8 mouse cellular contexts compared by ENCODE assay signal in genomic region chr11:109244635-109245360, GRCm38 (mm10). TPM values are rescaled to one million over a fixed set of nuclear protein-coding genes. Genes with fewer than 3 reads are reported as not detected.
DNase-seq lines count a peak whose midpoint lies in the region; ATAC-seq and TF ChIP-seq lines count a peak whose summit lies in the region.

No protein-coding gene starts in this region.

- no peak overlapping the region for H3K9ac ChIP-seq in heart, adult 2 months (ENCODE audit: low read depth, low read length)
- no peak overlapping the region for H3K9ac ChIP-seq in embryonic facial prominence, embryonic 11.5 days (replicated peaks; ENCODE audit: low read length)

- peak; percentile 94; the same call in 1 of the 2 replicates for TF ChIP-seq CTCF in heart, adult 2 months (IDR thresholded peaks at IDR 0.05)

- no peaks in the 10 kb centered on the region for H3K79me2 ChIP-seq in heart, adult 2 months (replicated peaks; ENCODE audit: control insufficient read depth, insufficient read depth, low read length)

- TF ChIP-seq POLR2A in heart, adult 2 months (IDR thresholded peaks at IDR 0.05; ENCODE audit: insufficient read depth, low read depth, low read length), result no peak

- H3K9me3 ChIP-seq in embryonic facial prominence, embryonic 11.5 days (replicated peaks; ENCODE audit: control insufficient read depth, low read length), result no peaks in the 10 kb centered on the region

- no peak for TF ChIP-seq EP300 in heart, adult 2 months (IDR thresholded peaks at IDR 0.05; ENCODE audit: insufficient read depth, low read depth, low read length)

- intact Hi-C loops in heart, adult 2 months (cut with DNase I), result loop anchor here (1.0 to 5.0 kb wide), 5 partner anchors 83 to 618 kb away; partner anchors contain the start of gene Amz2

- H3K4me1 ChIP-seq in heart, adult 2 months (ENCODE audit: control insufficient read depth, insufficient read depth, low read length), result no peaks in the 10 kb centered on the region; the same call in 1 of the 2 replicates
- no peaks in the 10 kb centered on the region for H3K4me1 ChIP-seq in embryonic facial prominence, embryonic 11.5 days (ENCODE audit: control insufficient read depth, insufficient read depth, low read length)

- H3K4me2 ChIP-seq in embryonic facial prominence, embryonic 11.5 days (ENCODE audit: low read depth, low read length), result no peak overlapping the region

- peak; percentile 6 to 23 for DNase-seq in heart, adult 2 months
- no peak for DNase-seq in heart, adult 11 months
- peak; percentile 12 for DNase-seq in adrenal gland, postnatal 25 days
- peak; percentile 86 for DNase-seq in embryonic facial prominence, embryonic 11.5 days (ENCODE audit: low spot score)
- DNase-seq in layer of hippocampus, adult 11-12 months (ENCODE audit: low spot score), result peak; percentile 50
- peak; percentile 33 for DNase-seq in lung, postnatal 14 days
- peak; percentile 43 for DNase-seq in retina, postnatal 7 days (ENCODE audit: low read depth, low spot score)

- H3K4me3 ChIP-seq in heart, adult 2 months, result no peak overlapping the region
- no peak overlapping the region for H3K4me3 ChIP-seq in embryonic facial prominence, embryonic 11.5 days (ENCODE audit: low read depth, low read length)

- H3K27ac ChIP-seq in heart, adult 2 months, result no peak overlapping the region
- H3K27ac ChIP-seq in embryonic facial prominence, embryonic 11.5 days (replicated peaks; ENCODE audit: low read depth, low read length), result no peak overlapping the region

- ATAC-seq in embryonic facial prominence, embryonic 11.5 days (replicated peaks; ENCODE audit: insufficient number of reproducible peaks, low FRiP score, low TSS enrichment, low read depth), result peak; percentile 61; the same call in 1 of the 2 replicates
- peak; percentile 74 to 88 for ATAC-seq in hematopoietic stem cell, adult 5-6 weeks (replicated peaks in 1 of 2; ENCODE audit: insufficient read depth in 1 of 2, low FRiP score in 2 of 2, low TSS enrichment in 1 of 2, low read depth in 1 of 2, poor library complexity in 2 of 2, severe bottlenecking in 2 of 2)

- 27% methylated on average over 23 of the region's 23 CpGs for WGBS in heart, adult 2 months
- 30% methylated on average over 23 of the region's 23 CpGs for WGBS in embryonic facial prominence, embryonic 11.5 days

- no peaks in the 10 kb centered on the region for H3K27me3 ChIP-seq in heart, adult 2 months (ENCODE audit: control insufficient read depth, insufficient read depth, low read length)
- no peaks in the 10 kb centered on the region for H3K27me3 ChIP-seq in embryonic facial prominence, embryonic 11.5 days (ENCODE audit: control insufficient read depth, insufficient read depth, low read length)

- no peaks in the 10 kb centered on the region for H3K36me3 ChIP-seq in heart, adult 2 months (ENCODE audit: control insufficient read depth, insufficient read depth, low read length)
- H3K36me3 ChIP-seq in embryonic facial prominence, embryonic 11.5 days (replicated peaks; ENCODE audit: control insufficient read depth, insufficient read depth, low read depth, low read length), result no peaks in the 10 kb centered on the region

RNA-seq across cellular contexts. Expression of gene Rgs9, which starts 53.1 kb away (rescaled TPM):
- total RNA-seq in heart, adult 2 months (2021), result under 1 TPM in 1 of 2 experiments, not detected in 1; 0.09 TPM
- 0.21 and 0.32 TPM in 2 replicates for polyA plus RNA-seq in heart, adult 2 months (2012; rRNA removed)
- total RNA-seq in adrenal gland, postnatal 25 days (2021), result 3.7 and 4.9 TPM in 2 replicates
- polyA plus RNA-seq in embryonic facial prominence, embryonic 11.5 days (2014; fragmentation: Nextera tagmentation; extraction: Ambion mirVana), result 0.73 and 1.1 TPM in 2 replicates
- 2.3 and 2.4 TPM in 2 replicates for total RNA-seq in hematopoietic stem cell, adult 5-6 weeks (2017)
